Mouse (Mus musculus) lung, embryonic 14.5 days (tissue): ENCODE measurements around the gene Sptssb. TPM values are rescaled to one million over a fixed set of nuclear protein-coding genes. Genes with fewer than 3 reads are reported as not detected.

Experiments
- ATAC-seq: fragments of 200-750 bp; cut with Nextera tagmentation; 2 replicates; pipeline ENCODE4 v1.8.0; 2017; ENCODE audit warnings: mild to moderate bottlenecking, moderate TSS enrichment, moderate library complexity; ENCODE audit not compliant: insufficient read depth
- DNase-seq: peaks from one replicate; pipeline ENCODE4 v3.0.0-alpha.2; 2015
- H3K27ac ChIP-seq: fragments of 300-500 bp; sonication (generic); 2 replicates; pipeline ENCODE4 v1.5.1; 2014; ENCODE audit warnings: low read depth, mild to moderate bottlenecking, moderate library complexity
- H3K27me3 ChIP-seq: fragments of 300-500 bp; sonication (generic); 2 replicates; pipeline ENCODE4 v1.6.1; 2014; ENCODE audit warnings: low read length, control low read depth; ENCODE audit not compliant: insufficient read depth
- H3K36me3 ChIP-seq: fragments of 300-500 bp; sonication (generic); 2 replicates; pipeline ENCODE4 v1.6.1; 2014; ENCODE audit warnings: control low read depth; ENCODE audit not compliant: insufficient read depth
- H3K4me1 ChIP-seq: fragments of 300-500 bp; sonication (generic); 2 replicates; pipeline ENCODE4 v1.6.1; 2014; ENCODE audit warnings: antibody characterized with exemption, control low read depth; ENCODE audit not compliant: insufficient read depth
- H3K4me2 ChIP-seq: fragments of 300-500 bp; sonication (generic); 2 replicates; pipeline ENCODE4 v1.6.1; 2014; ENCODE audit warnings: mild to moderate bottlenecking
- H3K4me3 ChIP-seq: fragments of 300-500 bp; sonication (generic); 2 replicates; pipeline ENCODE4 v1.5.1; 2014; ENCODE audit warnings: low read depth, low read length
- H3K9ac ChIP-seq: fragments of 300-500 bp; sonication (generic); 2 replicates; pipeline ENCODE4 v1.6.1; 2014
- H3K9me3 ChIP-seq: fragments of 300-500 bp; sonication (generic); 2 replicates; pipeline ENCODE4 v1.6.1; 2016; ENCODE audit warnings: low read depth, low read length, control low read depth
- CTCF ChIP-seq: IDR thresholded peaks from 2 replicates; pipeline ENCODE4 v1.5.1; 2016; ENCODE audit warnings: antibody characterized with exemption, low read depth
- WGBS: fragments of 180-500 bp; shearing (Covaris S2); extraction: QIAGEN DNeasy Blood & Tissue Kit; methylation state at CpG from one replicate; pipeline ENCODE4 v1.1.7; 2014; 5-methylcytosine and 5-hydroxymethylcytosine counted together
- polyA plus RNA-seq: library from polyadenylated mRNA; unstranded; fragments of >200 nt; fragmentation: Nextera tagmentation; extraction: Ambion mirVana; gene quantifications from 2 replicates; pipeline ENCODE4 v1.2.1, GENCODE M21; 2014

Sptssb gene
- 9.8 and 10.8 TPM in 2 replicates for polyA plus RNA-seq

GRCm38 (mm10) chr3:69859858-69860588, at the start of gene Sptssb:
TSS of gene Sptssb (minus strand) at chr3:69859940.
- peak; percentile 80 for ATAC-seq
- TF ChIP-seq CTCF = peak; percentile 31
- 2% methylated on average over 24 of the region's 24 CpGs for WGBS

GRCm38 (mm10) chr3:69908074-69908473, 48.3 kb upstream of the Sptssb start:
- Histone ChIP-seq H3K27me3 (0 out of 2 replicates have a peak, but pooled peaks cover 2% of the 10 kb centered on the region), H3K9me3 (no peaks in the 10 kb centered on the region), H3K4me1 (no peaks in the 10 kb centered on the region), H3K4me2 (no peak overlapping the region), H3K9ac (no peak overlapping the region), H3K36me3 (no peaks in the 10 kb centered on the region), H3K4me3 (no peak overlapping the region), H3K27ac (no peak overlapping the region)
- peak; percentile 72 for TF ChIP-seq CTCF
- 55% methylated on average over 4 of the region's 4 CpGs for WGBS
- DNase-seq = peak; percentile 84
- ATAC-seq = no peak

More at GRCm38 (mm10) chr3:69859858-69860588, at the start of gene Sptssb:
- Histone ChIP-seq H3K9me3 (no peaks in the 10 kb centered on the region), H3K36me3 (no peaks in the 10 kb centered on the region), H3K4me3 (peak within 1 kb of the TSS; percentile 41), H3K4me2 (peak within 1 kb of the TSS; percentile 79), H3K27ac (peak within 1 kb of the TSS; percentile 69), H3K4me1 (no peaks in the 10 kb centered on the region), H3K27me3 (0 out of 2 replicates have a peak, but pooled peaks cover 3% of the 10 kb centered on the region), H3K9ac (peak within 1 kb of the TSS; percentile 39)
- peak; percentile 80 for DNase-seq

- H3K27ac ChIP-seq = no peak overlapping the region
- no peak overlapping the region for H3K4me3 ChIP-seq
- TF ChIP-seq CTCF = no peak
These were observed 47.8 kb upstream of the Sptssb start for GRCm38 (mm10) chr3:69907564-69907963.

GRCm38 (mm10) chr3:69902787-69903477, 43.2 kb upstream of the Sptssb start:
- H3K27me3 ChIP-seq = no peaks in the 10 kb centered on the region
- no peak overlapping the region for H3K4me2 ChIP-seq
- no peak overlapping the region for H3K9ac ChIP-seq
- peak; percentile 36 for DNase-seq
- H3K4me3 ChIP-seq = no peak overlapping the region
- peaks cover 7% of the 10 kb centered on the region; the same call in 1 of the 2 replicates for H3K4me1 ChIP-seq
- no peak for TF ChIP-seq CTCF
- ATAC-seq = 0 out of 2 replicates have a peak, but pooled peaks have one; percentile 25
- 74% methylated on average over 9 of the region's 9 CpGs for WGBS
- H3K36me3 ChIP-seq = no peaks in the 10 kb centered on the region
- no peaks in the 10 kb centered on the region for H3K9me3 ChIP-seq
- no peak overlapping the region for H3K27ac ChIP-seq

More at GRCm38 (mm10) chr3:69907564-69907963, 47.8 kb upstream of the Sptssb start:
- Histone ChIP-seq H3K27me3 (0 out of 2 replicates have a peak, but pooled peaks cover 2% of the 10 kb centered on the region), H3K36me3 (no peaks in the 10 kb centered on the region), H3K4me2 (no peak overlapping the region), H3K4me1 (peaks cover 4% of the 10 kb centered on the region; the same call in 1 of the 2 replicates), H3K9ac (no peak overlapping the region), H3K9me3 (no peaks in the 10 kb centered on the region)
- ATAC-seq (no peak), DNase-seq (no peak)
- WGBS = 39% methylated on average over 6 of the region's 6 CpGs

GRCm38 (mm10) chr3:69902382-69902781, 42.6 kb upstream of the Sptssb start:
- H3K4me1 ChIP-seq = peaks cover 7% of the 10 kb centered on the region; the same call in 1 of the 2 replicates
- ATAC-seq = peak; percentile 51
- no peak overlapping the region for H3K9ac ChIP-seq
- H3K9me3 ChIP-seq = no peaks in the 10 kb centered on the region
- no peaks in the 10 kb centered on the region for H3K36me3 ChIP-seq
- WGBS = 10% methylated on average over 2 of the region's 2 CpGs
- no peaks in the 10 kb centered on the region for H3K27me3 ChIP-seq
- H3K4me3 ChIP-seq = no peak overlapping the region
- peak; percentile 10 for DNase-seq
- no peak overlapping the region for H3K27ac ChIP-seq
- no peak overlapping the region for H3K4me2 ChIP-seq
- TF ChIP-seq CTCF = no peak

DNA sequence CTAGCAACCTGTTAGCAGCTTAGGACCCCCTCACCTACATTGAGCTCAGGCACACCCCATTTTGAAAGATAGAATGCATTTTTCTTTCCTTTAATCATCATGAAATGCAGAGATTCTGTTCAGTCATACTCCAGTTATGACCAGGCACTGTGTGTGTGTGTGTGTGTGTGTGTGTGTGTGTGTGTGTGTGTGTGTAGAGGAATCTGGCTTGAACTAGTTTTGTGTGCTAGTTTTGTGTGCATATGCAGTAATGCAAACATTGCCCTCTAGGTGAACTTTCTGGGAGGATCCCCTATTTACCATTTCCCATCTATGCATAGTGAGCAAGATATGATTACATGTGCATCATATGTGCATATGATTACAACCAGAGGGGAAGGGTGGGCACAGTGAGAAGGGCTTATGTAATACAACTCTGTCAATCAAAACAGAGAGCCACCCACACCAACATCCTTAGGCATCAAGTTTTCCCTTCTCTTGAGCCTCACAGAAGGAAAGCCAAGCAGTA, 42.2 kb upstream of the Sptssb start:
- ATAC-seq = peak; percentile 40; the same call in 1 of the 2 replicates
- Histone ChIP-seq H3K4me3 (no peak overlapping the region), H3K36me3 (no peaks in the 10 kb centered on the region), H3K9me3 (no peaks in the 10 kb centered on the region), H3K27me3 (no peaks in the 10 kb centered on the region), H3K27ac (no peak overlapping the region), H3K4me1 (peaks cover 7% of the 10 kb centered on the region; the same call in 1 of the 2 replicates), H3K4me2 (no peak overlapping the region), H3K9ac (no peak overlapping the region)
- TF ChIP-seq CTCF = 0 out of 2 replicates have a peak, but pooled peaks have one; percentile 18
- peak; percentile 14 for DNase-seq
